Mouse (Mus musculus): Measurements from ENCODE around the gene Aida. TPM values are rescaled to one million over a fixed set of nuclear protein-coding genes. Genes with fewer than 3 reads are reported as not detected.
"Not testable (repeated sequence)": the region's sequence is repeated elsewhere in the genome, so short reads cannot be mapped to it uniquely, and the experiment has no call there.

The Aida gene
- polyA plus RNA-seq, 1 experiment, result 18.9 TPM

DNA sequence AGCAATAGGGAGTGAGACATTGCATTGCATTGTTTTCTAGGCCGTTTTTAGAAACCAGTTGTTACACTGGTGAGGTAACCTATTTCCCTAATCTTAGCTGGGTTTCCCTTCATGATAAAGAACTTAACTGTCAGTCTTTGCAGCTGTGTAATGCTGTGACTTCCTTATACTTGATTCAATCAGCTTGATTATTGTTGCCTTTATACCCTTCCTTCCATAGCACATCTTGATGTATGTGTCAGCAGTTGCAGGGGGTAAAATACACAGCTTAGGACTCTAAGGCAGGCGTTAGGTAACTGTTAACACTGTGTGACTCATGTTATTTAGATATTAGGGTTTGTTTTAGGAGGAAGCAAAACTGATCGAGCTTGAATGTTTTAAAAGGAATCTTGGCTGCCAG, 24.3 kb downstream of the Aida start:
- H3K27me3 ChIP-seq (ENCODE audit: control insufficient read depth, insufficient read depth, low read length), result no peaks in the 10 kb centered on the region
- H3K36me3 ChIP-seq (ENCODE audit: control insufficient read depth, insufficient read depth, low read length), result no peaks in the 10 kb centered on the region; the same call in 1 of the 2 replicates
- H3K4me1 ChIP-seq (ENCODE audit: control insufficient read depth, insufficient read depth, low read length), result no peaks in the 10 kb centered on the region
- no peak overlapping the region for H3K27ac ChIP-seq (ENCODE audit: control insufficient read depth, insufficient read depth, low read depth, low read length)
- no peak for TF ChIP-seq POLR2A (IDR thresholded peaks at IDR 0.05; ENCODE audit: control insufficient read depth, low read depth, low read length)
- no peak for TF ChIP-seq CTCF (IDR thresholded peaks at IDR 0.05; ENCODE audit: control insufficient read depth, insufficient read depth, insufficient replicate concordance, low read depth, low read length)
- H3K4me3 ChIP-seq (ENCODE audit: control insufficient read depth, low read depth, low read length), result no peak overlapping the region

- H3K27me3 ChIP-seq (ENCODE audit: control insufficient read depth, insufficient read depth, low read length); H3K27ac ChIP-seq (ENCODE audit: control insufficient read depth, insufficient read depth, low read depth, low read length); H3K4me1 ChIP-seq (ENCODE audit: control insufficient read depth, insufficient read depth, low read length); H3K36me3 ChIP-seq (ENCODE audit: control insufficient read depth, insufficient read depth, low read length); H3K4me3 ChIP-seq (ENCODE audit: control insufficient read depth, low read depth, low read length): not testable (repeated sequence)
Observed at GRCm38 (mm10) chr1:183322496-183322895, 26.1 kb downstream of the Aida start.

DNA sequence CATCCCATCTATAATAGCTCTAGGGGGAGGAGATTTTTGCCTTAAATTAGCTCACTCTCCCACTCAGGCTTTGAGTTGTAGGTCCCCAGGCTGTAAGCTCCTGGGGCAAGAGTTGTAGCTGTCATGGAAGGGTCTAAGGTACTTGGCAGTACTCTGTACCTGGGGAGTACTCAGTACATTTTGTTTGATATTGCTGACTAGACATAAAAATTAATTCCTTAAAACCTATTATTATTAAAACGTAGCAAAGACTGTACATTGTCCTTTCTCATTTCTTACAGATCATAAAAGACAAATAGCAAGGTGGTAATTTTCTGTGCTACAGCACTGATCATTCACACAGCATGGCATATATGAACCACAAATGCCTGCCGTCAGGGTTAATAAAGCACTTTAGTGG, 27.5 kb downstream of the Aida start:
- Histone ChIP-seq H3K27me3 (ENCODE audit: control insufficient read depth, insufficient read depth, low read length) (no peaks in the 10 kb centered on the region), H3K4me3 (ENCODE audit: control insufficient read depth, low read depth, low read length) (no peak overlapping the region), H3K27ac (ENCODE audit: control insufficient read depth, insufficient read depth, low read depth, low read length) (no peak overlapping the region), H3K36me3 (ENCODE audit: control insufficient read depth, insufficient read depth, low read length) (no peaks in the 10 kb centered on the region; the same call in 1 of the 2 replicates), H3K4me1 (ENCODE audit: control insufficient read depth, insufficient read depth, low read length) (no peaks in the 10 kb centered on the region)
- TF ChIP-seq POLR2A (IDR thresholded peaks at IDR 0.05; ENCODE audit: control insufficient read depth, low read depth, low read length) (no peak), CTCF (IDR thresholded peaks at IDR 0.05; ENCODE audit: control insufficient read depth, insufficient read depth, insufficient replicate concordance, low read depth, low read length) (no peak)

DNA sequence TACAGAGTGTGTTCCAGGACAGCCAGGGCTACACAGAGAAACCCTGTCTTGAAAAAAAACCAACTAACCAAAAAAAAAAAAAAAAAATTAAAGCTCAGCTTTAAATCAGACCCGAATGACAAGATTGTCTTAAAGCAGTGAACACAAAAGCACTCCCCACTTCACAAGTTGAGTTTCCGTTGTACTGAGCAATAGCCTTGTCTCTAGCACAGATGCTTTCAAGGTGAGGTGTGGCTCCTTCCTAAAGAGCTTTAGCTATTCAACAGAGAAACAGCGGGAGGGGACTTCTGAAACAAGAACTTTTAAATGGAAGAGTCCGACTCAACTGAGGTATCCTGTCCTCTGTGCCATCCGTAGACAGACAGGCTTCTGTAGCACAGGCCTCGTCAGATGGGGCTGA, 28.0 kb downstream of the Aida start:
- no peak overlapping the region for H3K27ac ChIP-seq (ENCODE audit: control insufficient read depth, insufficient read depth, low read depth, low read length)
- H3K27me3 ChIP-seq (ENCODE audit: control insufficient read depth, insufficient read depth, low read length), result no peaks in the 10 kb centered on the region
- no peaks in the 10 kb centered on the region for H3K4me1 ChIP-seq (ENCODE audit: control insufficient read depth, insufficient read depth, low read length)
- H3K36me3 ChIP-seq (ENCODE audit: control insufficient read depth, insufficient read depth, low read length), result no peaks in the 10 kb centered on the region; the same call in 1 of the 2 replicates
- H3K4me3 ChIP-seq (ENCODE audit: control insufficient read depth, low read depth, low read length), result no peak overlapping the region
- TF ChIP-seq POLR2A (IDR thresholded peaks at IDR 0.05; ENCODE audit: control insufficient read depth, low read depth, low read length) (no peak), CTCF (IDR thresholded peaks at IDR 0.05; ENCODE audit: control insufficient read depth, insufficient read depth, insufficient replicate concordance, low read depth, low read length) (no peak)

DNA sequence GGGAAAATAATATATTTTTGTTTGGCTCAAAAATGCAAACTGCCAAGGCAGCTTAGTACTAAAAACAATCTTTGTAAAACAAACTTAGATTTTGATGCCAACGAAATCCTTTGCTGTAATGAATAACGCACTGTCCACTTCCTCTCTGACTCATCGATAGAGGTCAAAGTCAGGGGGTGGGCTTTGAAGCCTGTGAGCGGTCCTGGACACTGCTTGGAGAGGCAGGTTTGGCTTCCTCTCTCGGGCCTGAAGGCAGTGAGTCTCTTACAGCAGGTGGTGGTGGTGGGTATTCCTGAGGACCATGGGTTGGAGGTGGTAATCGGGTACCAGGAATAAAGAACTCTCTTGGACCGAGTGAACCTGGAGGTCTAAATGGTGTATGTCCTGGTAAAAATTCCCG, 30.8 kb downstream of the Aida start:
- Histone ChIP-seq H3K36me3 (ENCODE audit: control insufficient read depth, insufficient read depth, low read length) (peaks cover 3% of the 10 kb centered on the region), H3K27me3 (ENCODE audit: control insufficient read depth, insufficient read depth, low read length) (no peaks in the 10 kb centered on the region), H3K4me3 (ENCODE audit: control insufficient read depth, low read depth, low read length) (no peak overlapping the region), H3K4me1 (ENCODE audit: control insufficient read depth, insufficient read depth, low read length) (no peaks in the 10 kb centered on the region), H3K27ac (ENCODE audit: control insufficient read depth, insufficient read depth, low read depth, low read length) (no peak overlapping the region)
- TF ChIP-seq POLR2A (IDR thresholded peaks at IDR 0.05; ENCODE audit: control insufficient read depth, low read depth, low read length) (no peak), CTCF (IDR thresholded peaks at IDR 0.05; ENCODE audit: control insufficient read depth, insufficient read depth, insufficient replicate concordance, low read depth, low read length) (no peak)

GRCm38 (mm10) chr1:183342902-183343301, 46.5 kb downstream of the Aida start:
- not testable (repeated sequence) for H3K4me3 ChIP-seq (ENCODE audit: control insufficient read depth, low read depth, low read length); H3K36me3 ChIP-seq (ENCODE audit: control insufficient read depth, insufficient read depth, low read length); H3K27me3 ChIP-seq (ENCODE audit: control insufficient read depth, insufficient read depth, low read length); H3K27ac ChIP-seq (ENCODE audit: control insufficient read depth, insufficient read depth, low read depth, low read length); H3K4me1 ChIP-seq (ENCODE audit: control insufficient read depth, insufficient read depth, low read length)

- no peak for TF ChIP-seq CTCF (IDR thresholded peaks at IDR 0.05; ENCODE audit: control insufficient read depth, insufficient read depth, insufficient replicate concordance, low read depth, low read length)
- peak; percentile 42 for TF ChIP-seq POLR2A (IDR thresholded peaks at IDR 0.05; ENCODE audit: control insufficient read depth, low read depth, low read length)
- no peaks in the 10 kb centered on the region; the same call in 1 of the 2 replicates for H3K36me3 ChIP-seq (ENCODE audit: control insufficient read depth, insufficient read depth, low read length)
- peaks cover 4% of the 10 kb centered on the region; the same call in 1 of the 2 replicates for H3K4me1 ChIP-seq (ENCODE audit: control insufficient read depth, insufficient read depth, low read length)
- H3K4me3 ChIP-seq (ENCODE audit: control insufficient read depth, low read depth, low read length), result peak overlapping the region; percentile 96
- H3K27ac ChIP-seq (ENCODE audit: control insufficient read depth, insufficient read depth, low read depth, low read length), result peak overlapping the region; percentile 92
- no peaks in the 10 kb centered on the region for H3K27me3 ChIP-seq (ENCODE audit: control insufficient read depth, insufficient read depth, low read length)
Observed at GRCm38 (mm10) chr1:183344886-183345816, 48.8 kb downstream of the Aida start.
